Mouse (Mus musculus): ENCODE measurements around the gene Gm42688.

Gene Gm42688

DNA sequence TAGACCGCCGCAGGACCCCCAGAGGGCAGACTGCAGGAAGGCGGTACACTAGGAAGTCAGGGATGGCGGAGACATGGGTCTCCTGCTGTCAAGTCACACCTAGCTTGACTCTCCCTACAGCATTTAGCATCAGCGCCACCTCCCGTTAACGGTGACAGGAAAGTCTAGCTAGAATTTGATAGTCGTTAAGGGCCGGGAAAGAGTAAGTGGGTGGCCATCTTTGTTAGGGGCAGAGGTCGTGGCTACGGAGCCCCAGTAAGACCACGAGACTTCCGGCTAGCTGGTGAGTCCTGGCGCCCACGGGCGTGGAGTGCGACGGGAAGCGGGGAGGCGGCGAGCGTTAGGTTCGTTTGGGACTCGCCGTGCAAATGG lies at the start of gene Gm42688, which contains the start of gene Ccdc142:
TSS of gene Gm42688 (plus strand) at position 302 of the 372 bp plus-strand sequence.
TSS of gene Ccdc142 (plus strand) at position 286 of the 372 bp plus-strand sequence.
- peak; percentile 89 to 90 for DNase-seq (ENCODE audit: low spot score in 2 of 2)

- no peak for DNase-seq (ENCODE audit: low spot score in 2 of 2)
Observed at GRCm38 (mm10) chr6:83053136-83053960, 48.1 kb upstream of the Gm42688 start.

DNA sequence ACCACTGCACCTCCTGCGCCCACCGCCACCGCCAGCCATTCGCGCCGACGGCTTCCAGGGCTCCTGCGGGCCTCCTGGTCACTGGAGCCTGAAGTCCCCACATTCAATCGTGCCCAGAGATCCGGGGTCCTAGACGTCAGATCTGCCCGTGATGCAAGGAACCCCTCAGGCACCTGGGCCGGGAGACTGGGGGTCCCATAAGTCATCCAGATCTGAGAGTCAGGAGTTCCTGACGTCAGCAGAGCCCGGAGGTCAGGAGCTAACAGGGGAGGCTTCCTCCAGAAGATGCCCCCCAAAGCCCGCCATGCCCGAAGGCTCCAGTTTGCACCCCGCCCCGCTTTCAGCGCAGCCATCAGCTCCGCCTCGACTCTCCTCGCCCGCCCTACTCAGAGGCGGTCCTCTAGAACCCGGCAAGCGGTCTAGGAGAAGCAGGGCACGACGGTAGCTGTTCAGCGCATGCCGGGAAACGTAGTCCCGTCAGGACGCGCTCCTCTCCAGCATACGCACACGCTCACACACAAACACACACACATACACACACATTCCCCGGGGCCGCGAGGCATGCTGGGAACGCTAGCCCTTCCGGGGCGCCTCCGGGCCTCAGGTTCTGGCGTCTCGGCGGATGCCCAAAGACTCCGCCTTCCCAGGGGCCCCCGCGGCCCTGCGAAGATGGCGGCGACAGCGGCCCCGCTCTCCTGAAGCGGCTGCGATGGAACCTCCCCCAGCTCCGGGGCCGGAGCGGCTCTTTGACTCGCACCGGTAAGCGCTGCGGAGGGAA lies 47.2 kb upstream of the Gm42688 start, which contains the start of gene Aup1:
TSS of gene Aup1 (plus strand) at position 448 of the 778 bp plus-strand sequence.
- DNase-seq (ENCODE audit: low spot score in 2 of 2), result peak; percentile 96

DNA sequence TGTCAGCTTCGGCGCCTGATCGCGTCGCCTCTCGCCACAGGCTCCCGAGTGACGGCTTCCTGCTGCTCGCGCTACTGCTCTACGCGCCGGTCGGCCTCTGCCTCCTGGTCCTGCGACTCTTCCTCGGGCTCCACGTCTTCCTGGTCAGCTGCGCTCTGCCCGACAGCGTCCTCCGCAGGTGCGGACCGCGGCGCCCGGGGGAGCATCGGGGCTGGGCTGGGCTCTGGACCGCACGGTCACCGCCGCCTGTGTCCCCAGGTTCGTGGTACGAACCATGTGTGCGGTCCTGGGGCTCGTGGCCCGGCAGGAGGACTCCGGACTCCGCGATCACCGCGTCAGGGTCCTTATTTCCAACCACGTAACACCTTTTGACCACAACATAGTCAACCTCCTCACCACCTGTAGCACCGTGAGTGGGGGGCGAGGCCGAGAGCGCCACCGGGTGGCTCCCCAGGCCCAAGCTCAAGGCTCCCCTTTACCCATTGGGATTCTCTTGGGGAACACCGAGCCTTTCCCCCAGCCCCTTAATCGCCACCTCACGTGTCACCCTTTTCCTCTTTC lies 46.5 kb upstream of the Gm42688 start, which contains the start of gene Htra2:
TSS of gene Htra2 (minus strand) at position 403 of the 561 bp plus-strand sequence.
- DNase-seq (ENCODE audit: low spot score in 2 of 2), result peak; percentile 56 to 58

DNA sequence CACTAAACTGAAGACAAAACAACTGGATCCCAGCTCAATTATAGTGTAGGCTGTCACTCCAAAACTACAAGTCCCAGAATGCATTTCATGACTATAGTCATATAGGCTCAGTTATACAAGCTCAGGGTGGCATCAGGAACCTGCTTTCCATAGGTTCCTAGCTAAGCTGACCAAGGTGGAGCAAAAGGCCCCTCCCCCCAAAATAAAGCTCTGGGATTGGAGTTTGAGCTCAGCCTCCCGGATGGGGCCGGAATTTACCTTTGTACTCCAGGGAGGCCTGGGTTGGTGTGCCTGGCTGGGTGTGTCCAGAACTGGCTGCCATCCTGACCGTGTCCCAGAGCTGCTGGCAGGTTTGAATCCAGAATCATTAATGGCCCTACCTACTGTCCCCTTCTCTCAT lies 43.6 kb upstream of the Gm42688 start, which contains the start of gene Dqx1:
TSS of gene Dqx1 (plus strand) at position 55 of the 400 bp plus-strand sequence.
- no peak for DNase-seq (ENCODE audit: low spot score in 2 of 2)

DNA sequence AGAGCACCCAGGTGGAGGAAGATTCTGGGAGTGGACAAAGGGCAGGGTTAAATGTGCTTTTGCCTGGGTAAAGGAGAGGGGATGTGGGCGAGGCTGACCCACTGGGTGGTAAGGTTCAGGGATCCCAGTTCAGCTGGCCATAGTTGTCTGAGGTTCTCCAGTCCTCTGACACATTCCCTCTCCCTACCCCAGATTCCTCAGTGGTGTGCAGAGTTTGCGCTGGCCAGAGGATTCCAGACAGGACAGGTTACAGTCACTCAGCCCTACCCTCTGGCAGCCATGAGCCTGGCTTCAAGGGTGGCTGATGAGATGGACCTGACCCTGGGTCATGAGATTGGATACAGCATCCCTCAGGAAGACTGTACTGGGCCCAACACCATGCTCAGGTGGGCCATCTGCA lies 42.7 kb upstream of the Gm42688 start:
- DNase-seq (ENCODE audit: low spot score in 2 of 2), result no peak

DNA sequence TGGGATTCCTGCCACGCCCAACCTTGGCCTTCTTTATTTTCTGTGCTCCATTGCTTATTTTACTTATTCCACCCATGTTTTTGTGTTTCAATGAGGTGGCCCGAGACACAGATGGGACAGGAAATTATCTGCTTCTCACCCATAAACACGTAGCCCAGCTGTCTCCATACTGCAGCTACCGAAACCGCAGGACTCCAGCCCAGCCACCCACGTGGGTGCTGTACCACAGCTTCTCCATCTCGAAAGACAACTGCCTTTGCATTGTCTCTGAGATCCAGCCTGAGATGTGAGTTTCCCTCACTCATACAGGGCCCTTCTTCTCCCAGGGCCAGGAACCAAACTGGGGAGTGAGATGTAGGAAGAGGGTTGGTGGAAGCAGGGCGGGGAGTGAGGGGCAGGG lies 35.4 kb upstream of the Gm42688 start:
- no peak for DNase-seq (ENCODE audit: low spot score in 2 of 2)

DNA sequence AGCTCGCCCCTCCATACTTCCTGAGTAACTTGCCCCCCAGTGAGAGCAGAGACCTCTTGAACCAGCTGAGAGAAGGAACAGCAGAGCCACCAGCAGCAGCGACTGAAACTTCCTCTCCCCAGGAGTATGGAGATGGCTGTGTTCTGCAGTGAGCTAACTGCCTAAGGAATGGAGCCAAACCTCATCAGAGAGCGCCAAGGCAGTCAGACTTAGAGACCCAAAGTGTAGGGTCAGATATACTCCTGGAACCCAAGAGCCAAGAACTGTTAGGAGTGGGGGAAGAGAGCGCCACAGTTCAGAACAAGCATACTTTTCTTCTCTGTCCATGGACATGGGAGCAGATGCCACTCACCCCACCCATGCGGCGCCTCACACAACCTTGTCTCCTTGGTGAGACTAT lies 35.0 kb upstream of the Gm42688 start:
- no peak for DNase-seq (ENCODE audit: low spot score in 2 of 2)

DNA sequence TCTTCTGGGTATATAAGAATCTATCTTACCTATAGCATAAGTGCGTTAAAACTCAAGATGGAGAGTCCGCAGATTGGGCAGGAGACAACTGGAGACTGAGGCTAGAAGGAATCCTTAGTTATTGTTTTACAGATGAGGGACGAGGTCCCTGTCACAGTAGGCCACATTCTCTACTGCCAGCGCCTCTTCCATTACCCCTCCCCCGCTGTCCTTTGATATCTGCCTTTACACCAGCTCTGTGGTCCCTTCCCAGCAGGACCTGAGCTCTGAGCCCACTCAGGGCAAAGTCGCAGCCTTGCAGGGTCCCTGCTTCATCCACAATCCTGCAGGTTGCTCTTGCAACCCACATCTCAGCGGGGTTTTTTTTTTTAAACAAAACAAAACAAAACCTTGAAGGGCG lies 33.2 kb upstream of the Gm42688 start:
- no peak for DNase-seq (ENCODE audit: low spot score in 2 of 2)

- no peak for DNase-seq (ENCODE audit: low spot score in 2 of 2)
Observed at GRCm38 (mm10) chr6:83068706-83069487, 32.5 kb upstream of the Gm42688 start.

- DNase-seq (ENCODE audit: low spot score in 2 of 2), result no peak
Observed at GRCm38 (mm10) chr6:83069488-83070246, 31.8 kb upstream of the Gm42688 start.

GRCm38 (mm10) chr6:83070247-83070310 lies 31.3 kb upstream of the Gm42688 start, which contains the start of gene Tlx2:
TSS of gene Tlx2 (minus strand) at chr6:83070293.
- no peak for DNase-seq (ENCODE audit: low spot score in 2 of 2)

DNA sequence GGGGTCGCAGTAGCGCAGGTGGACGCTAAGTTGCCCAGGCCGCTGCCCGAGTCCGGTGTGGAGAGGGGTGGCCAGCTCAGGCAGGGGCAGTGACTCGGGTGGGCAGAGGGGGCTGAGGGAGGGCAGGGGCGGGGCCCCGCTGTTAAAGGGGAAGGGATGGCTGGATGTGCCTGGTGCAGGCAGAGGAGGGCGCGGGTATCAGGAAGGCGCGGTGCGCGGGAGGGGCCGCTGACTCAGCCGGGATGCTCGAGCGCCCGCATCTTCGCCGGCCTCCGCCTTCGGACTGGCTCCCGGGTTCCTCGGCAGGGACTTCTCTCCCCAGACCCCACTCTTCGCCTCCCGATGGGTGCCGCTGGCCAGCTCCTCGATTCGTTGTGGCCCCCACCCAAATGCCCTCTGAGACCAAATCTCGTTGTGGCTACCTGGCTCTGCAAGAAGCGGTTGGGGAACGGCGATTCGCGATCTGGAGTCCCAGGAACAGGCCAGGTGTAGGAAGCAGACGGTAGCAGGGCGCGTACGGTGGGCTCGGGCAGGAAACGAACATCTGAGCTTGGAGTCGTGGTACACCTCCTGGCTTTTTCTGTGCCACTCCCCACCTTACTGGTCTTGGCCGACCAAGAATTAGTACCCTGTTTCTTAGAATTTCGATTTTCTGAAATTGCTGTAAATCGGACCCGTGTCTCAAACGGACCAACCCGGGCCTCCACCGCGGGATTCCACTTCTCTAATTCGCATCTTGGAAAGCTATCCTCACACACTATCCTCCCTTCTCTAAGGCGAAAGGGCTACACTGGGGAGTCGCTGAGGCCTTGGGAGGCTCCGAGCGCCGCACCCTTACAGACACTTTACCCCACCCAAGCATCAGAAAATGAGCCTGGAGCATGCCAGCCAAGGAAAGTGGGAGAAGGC lies 30.9 kb upstream of the Gm42688 start:
- DNase-seq (ENCODE audit: low spot score in 2 of 2), result no peak

GRCm38 (mm10) chr6:83071220-83071619 lies 30.2 kb upstream of the Gm42688 start:
- DNase-seq (ENCODE audit: low spot score in 2 of 2), result no peak

DNA sequence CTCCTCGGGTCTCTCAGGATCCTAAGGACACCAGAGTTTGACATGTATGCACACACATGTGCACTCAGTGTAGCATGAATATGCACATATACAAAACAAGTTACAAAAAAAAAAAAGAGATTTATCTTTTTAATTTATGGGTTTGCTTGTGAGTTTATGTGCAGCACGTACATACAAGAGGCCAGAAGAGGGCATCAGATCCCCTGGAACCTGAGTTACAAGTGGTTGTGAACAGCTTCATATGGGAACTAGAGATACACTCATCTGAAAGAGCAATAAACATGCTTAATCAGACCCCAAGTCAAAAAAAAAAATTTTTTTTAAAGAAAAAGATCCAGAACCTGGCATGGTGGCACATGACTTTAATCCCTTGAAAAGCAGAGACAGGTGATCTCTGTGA lies 26.4 kb upstream of the Gm42688 start:
- DNase-seq (ENCODE audit: low spot score in 2 of 2), result peak in 1 of 2 experiments; percentile 33

DNA sequence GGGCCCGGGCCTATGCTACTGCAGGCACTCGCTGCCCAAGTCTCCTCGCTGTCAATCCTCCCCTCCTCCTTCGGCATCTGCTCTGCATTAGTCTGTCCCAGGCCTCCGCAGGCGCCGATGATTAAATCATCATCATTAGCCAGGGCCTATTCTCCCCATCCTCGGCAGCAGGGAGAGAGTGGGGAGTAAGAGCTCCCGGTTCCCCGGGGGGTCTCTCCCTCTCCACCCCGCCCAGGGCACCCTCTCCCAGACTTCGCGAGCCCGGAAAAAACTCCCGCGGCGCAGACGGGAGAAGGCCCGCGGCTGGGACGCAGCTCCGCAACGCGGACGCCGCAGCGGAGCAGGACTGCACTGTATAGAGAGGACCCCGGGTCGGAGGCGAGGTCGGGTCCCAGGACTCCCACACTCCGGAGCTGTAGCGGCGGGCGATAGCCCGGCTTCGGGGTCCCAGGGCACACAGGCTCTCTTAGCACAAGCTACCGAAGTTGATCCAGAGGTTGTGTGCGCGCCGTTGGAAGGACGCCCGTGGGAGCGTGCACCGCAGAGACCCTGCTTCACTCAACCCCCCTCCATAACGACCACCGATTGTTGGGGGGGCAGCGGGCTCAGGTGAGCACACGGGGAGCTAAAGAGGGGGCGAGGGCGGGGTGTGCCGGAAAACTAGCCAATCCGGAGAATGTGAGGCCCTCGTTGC lies 23.6 kb upstream of the Gm42688 start, which contains the start of gene Pcgf1:
TSS of gene Pcgf1 (plus strand) at position 240 of the 694 bp plus-strand sequence.
- peak in 1 of 2 experiments; percentile 23 for DNase-seq (ENCODE audit: low spot score in 2 of 2)

- DNase-seq (ENCODE audit: low spot score in 2 of 2), result peak; percentile 98 to 100
Observed at GRCm38 (mm10) chr6:83078324-83078858, 23.0 kb upstream of the Gm42688 start.

GRCm38 (mm10) chr6:83080210-83080609 lies 21.2 kb upstream of the Gm42688 start:
- DNase-seq (ENCODE audit: low spot score in 2 of 2), result no peak

- no peak for DNase-seq (ENCODE audit: low spot score in 2 of 2)
Observed at GRCm38 (mm10) chr6:83083497-83083896, 17.9 kb upstream of the Gm42688 start.

Data from thymus, postnatal 10 days (tissue).